Mouse (Mus musculus) left cerebral cortex, adult 18-20 months (tissue): ENCODE results near the gene Lexm. TPM values are rescaled to one million over a fixed set of nuclear protein-coding genes. Genes with fewer than 3 reads are reported as not detected.

Source experiments
- DNase-seq, 2 experiments: peaks; one replicate each; pipeline ENCODE4 v3.0.0; 2021 to 2022; ENCODE audit warnings: low spot score in 2 of 2, mixed read lengths in 1 of 2
- total RNA-seq, 2 experiments: library from RNA; stranded (reverse); gene quantifications; 2 replicates each; pipeline ENCODE4 v1.2.3; 2021

Lexm gene
- total RNA-seq, 2 experiments from 2014 or later, result not detected

DNA sequence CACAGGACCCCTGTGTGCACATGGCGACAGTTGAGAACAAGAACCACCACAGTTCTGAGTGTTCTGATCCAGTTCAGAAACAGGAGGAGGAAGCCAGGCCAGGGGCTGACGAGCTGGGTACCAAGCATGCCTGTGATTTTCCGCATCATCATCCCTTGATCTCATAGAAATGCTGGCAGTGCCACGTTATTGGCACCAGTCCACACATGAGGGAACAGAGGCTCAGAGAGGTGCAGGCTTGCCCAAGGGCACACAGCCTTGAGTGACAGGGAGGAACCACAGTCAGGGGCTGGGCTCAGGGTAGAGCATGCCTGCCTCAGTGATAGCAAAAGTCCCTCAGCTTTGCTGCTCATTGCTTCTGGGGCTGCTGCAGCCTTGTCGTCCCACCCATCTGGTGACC lies 10.8 kb upstream of the Lexm start:
- no peak for DNase-seq

DNA sequence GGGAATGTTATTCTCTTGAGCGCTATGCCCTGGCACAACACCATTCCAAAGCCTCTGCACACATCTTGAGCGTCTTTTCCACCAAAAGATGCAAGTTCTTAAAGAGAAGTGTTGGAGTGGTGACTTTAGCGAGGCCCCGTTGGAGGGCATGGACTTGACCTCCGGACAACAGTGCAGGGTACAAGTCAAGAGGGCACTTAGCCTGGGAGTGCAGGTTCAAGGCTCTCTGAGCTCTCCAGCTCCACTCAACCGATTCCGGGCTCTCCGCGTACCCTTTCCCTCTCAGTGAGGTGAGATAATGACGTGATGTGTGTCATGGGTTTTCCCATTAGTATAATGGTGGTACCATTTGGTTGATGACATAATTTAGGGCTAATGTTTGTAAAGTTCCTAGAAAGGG lies 7.2 kb upstream of the Lexm start:
- no peak for DNase-seq

DNA sequence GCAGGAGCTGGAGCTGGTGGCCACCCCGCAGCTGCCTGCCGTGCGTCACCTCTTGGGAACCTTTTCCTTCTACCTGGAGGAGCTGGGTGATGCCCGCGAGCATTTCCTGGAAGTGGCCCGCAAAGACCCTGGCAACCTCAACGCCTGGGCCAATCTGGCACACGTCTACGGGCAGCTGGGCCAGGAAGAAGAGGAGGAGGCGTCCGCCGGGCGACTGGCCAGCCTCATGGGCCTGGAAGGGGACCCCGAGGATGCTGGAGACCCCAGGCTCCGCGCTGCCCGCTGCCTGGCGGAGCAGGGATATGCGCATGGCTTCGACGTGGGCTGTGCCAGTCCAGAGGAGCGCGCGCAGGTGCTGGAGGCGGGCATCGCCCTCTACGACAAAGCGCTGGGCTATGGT lies 5.7 kb upstream of the Lexm start:
- no peak for DNase-seq

GRCm38 (mm10) chr4:106622030-106622493 lies 5.0 kb upstream of the Lexm start, which contains the start of gene Ttc22:
Ttc22 (plus strand) TSS chr4:106622432.
- no peak for DNase-seq

GRCm38 (mm10) chr4:106621428-106621827 lies 4.4 kb upstream of the Lexm start:
- no peak for DNase-seq

GRCm38 (mm10) chr4:106618898-106619297 lies 1.9 kb upstream of the Lexm start:
- DNase-seq, result no peak

DNA sequence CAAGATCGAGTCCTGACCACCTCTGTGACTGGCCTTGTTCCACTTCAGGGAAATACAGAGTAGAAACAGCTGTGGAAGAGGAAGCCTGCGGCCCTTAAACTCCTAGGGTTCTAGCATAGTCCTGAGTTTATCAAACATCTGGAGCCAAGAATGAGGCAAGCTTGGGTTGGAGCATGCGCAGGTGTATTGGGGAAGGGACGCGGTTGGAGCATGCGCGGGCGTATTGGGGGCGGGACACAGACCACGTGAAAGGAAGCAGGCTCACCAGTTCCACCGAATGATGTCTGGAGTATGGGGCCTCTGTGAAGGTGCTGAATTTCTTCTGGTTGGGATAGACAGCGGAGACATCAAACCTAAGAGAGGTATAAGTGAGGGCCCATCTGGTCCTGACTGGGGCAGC lies 1.4 kb downstream of the Lexm start:
- no peak for DNase-seq

- no peak for DNase-seq
Observed at GRCm38 (mm10) chr4:106614881-106615280, 2.2 kb downstream of the Lexm start.

GRCm38 (mm10) chr4:106614180-106614797 lies 2.8 kb downstream of the Lexm start:
- peak; percentile 74 to 75 for DNase-seq

DNA sequence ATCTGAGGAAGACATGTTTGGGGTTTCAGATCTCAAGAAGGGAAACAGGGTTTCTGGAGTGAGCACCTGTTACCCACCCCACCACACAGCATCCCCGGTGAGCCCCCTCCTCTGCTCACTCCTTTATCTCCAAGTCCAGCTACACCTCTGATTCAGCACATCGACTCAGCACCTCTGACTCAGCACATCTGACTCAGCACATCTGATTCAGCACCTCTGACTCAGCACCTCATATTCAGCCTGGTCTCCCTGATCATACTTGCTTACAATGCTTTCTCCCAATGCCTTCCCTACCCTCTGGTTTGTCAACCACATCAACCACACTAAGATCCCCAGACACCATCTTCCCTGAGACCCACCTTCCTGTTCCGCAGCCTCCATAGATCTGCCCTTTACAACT lies 3.5 kb downstream of the Lexm start:
- DNase-seq, result no peak

- DNase-seq, result no peak
Observed at GRCm38 (mm10) chr4:106613105-106613504, 3.9 kb downstream of the Lexm start.

DNA sequence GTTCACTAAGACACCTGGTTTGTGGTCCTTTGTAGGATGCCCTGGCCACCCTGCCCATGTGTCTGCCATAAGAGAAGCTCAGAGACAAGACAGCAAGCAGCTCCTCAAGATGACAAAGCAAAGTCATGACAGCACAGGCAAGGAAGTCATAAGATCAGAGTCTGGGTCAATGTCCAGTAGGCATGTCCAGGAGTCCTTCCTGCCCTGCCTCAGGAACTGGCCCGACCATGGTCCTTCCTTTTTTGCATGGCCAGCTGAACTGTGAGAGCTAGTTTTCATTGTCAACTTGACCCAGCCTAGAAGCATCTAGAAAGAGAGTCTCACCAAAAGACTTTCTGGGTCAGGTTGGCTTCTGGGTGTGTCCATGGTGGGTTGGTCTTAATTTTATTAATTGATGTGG lies 9.1 kb downstream of the Lexm start:
- DNase-seq, result no peak

DNA sequence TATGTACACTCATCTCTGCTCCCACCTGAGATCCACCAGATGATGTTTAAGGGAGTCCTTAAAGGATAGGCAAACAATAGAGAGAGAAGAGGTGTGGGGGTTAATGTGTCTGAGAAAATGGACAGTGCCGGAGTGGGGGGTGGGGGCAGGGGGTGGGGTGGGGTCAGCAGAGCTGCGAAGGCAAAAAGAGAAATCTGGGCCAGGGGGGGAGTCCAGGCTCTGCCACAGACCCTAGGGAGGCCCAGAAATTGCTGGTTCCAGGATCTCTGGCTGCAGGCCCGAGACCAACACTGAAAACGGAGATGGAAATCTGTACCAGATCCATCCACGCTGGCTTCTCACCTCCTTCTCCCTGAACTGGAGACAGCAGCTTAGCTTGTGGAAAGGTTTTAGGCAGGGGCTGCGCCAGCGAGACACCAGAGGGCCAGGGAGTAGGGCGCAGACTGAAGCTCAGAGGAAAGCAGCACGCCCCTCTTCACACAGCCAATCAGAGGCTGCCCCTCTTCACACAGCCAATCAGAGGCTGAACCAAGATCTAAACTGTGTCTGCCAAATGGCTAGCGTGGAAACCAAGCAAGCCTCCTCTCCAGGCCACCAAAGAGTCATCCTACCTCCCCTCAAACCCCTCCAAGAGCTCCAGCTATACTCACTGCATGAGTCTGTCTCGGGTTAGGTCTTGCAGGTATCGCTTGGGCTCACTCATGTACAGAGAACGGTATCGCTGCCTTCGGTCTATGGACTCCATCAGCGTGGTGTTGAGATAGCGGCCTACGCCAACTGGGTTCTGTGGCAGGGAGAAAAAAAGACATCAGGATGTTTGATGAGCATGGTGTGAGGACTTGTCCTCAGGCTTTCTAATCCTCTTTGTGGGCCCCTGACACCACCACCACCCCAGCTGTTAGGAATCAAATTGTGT lies 10.1 kb downstream of the Lexm start:
- no peak for DNase-seq

DNA sequence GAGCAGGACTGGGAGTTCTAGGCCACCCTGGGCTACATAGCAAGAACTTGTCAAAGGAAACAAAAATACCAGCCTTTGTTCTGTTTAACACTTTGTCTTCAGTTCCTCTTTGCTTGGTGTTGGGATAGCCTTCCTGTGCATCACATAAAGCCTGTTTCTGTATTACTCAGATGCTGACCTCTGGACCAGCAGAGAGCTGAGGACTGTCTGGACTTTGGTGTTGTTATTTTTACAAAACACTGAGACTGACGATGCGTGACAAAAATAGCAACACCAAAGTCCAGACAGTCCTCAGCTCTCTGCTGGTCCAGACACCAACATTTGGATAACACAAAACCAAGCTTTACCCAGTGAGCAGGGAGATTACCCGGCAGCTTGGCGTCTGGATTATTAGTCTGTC lies 16.3 kb downstream of the Lexm start:
- DNase-seq, result no peak

GRCm38 (mm10) chr4:106599415-106599814 lies 17.6 kb downstream of the Lexm start:
- no peak for DNase-seq

- no peak for DNase-seq
Observed at GRCm38 (mm10) chr4:106597741-106598140, 19.3 kb downstream of the Lexm start.

DNA sequence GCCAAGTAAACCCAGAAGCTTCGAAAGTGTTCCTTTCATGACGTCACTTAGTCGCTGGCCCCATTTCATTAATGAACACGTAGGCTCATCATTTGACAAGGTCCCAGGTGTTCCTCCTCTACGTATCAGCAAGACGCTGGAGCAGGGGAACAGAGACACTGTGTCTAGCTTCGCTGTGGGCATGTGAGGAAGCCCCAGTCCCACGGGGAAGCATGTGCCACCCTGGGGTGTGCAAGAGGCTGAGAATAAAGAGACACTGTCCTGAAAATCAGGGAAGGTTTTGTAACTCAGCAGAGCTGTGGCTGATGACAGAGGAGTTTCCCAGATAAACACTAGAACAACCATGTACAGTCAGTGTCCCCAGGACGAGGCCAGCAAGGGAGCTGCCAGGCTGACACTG lies 20.0 kb downstream of the Lexm start:
- DNase-seq, result no peak

DNA sequence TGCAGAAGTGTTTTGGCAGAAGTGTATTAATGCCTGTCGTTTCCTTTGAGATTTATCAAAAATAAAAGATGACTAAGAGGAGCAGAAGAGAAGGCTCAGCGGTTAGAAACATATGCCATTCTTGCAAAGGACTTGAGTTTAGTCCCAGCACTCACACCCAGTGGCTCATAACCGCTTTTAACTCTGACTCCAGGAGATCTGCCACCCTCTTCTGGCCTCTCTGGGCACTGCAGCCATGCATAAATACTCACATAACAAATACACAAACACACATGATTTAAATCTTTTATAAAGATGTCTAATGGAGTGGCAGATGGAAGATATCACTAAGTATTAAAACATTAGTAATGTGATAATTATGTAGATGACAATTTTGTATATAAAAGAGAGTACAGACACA lies 20.8 kb downstream of the Lexm start:
- no peak for DNase-seq

DNA sequence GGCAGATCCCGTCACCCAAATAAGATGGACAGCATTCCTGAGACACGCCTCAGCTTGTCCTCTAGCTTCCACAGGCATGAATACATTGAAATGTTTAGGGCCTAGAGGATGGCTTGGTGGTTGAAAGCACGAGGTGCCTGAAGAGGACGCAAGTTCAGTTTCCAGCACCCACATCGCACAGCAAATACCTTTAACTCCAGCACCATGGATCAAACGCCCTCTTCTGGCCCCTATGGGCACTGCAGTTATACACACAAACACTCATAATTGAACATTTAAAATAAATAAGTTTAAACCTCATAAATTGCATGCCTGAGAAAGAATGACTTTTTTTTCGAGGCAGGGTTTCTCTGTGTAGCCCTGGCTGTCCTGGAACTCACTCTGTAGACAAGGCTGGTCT lies 23.4 kb downstream of the Lexm start:
- DNase-seq, result no peak

DNA sequence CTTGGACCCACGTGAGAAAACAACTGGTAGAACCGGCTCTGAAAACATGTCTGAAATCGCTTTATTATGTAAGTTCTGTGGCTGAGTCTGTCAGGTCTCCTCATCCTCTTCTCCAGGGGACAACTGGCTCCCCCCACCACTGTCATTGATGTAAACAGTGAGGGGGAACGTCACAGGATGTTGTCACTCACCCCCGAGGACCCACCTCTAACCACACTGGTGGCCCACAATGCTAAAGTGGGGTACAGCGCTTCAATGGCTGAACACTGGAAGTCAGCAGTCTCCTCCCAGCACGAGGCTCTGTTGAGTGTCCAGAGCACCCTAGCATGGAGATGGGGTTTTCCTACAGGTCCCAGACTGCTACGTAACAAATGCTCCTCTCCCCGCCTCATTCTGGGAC lies 26.2 kb downstream of the Lexm start:
- DNase-seq, result no peak

GRCm38 (mm10) chr4:106590142-106590541 lies 26.9 kb downstream of the Lexm start:
- no peak for DNase-seq

GRCm38 (mm10) chr4:106587075-106587474 lies 30.0 kb downstream of the Lexm start:
- no peak for DNase-seq

DNA sequence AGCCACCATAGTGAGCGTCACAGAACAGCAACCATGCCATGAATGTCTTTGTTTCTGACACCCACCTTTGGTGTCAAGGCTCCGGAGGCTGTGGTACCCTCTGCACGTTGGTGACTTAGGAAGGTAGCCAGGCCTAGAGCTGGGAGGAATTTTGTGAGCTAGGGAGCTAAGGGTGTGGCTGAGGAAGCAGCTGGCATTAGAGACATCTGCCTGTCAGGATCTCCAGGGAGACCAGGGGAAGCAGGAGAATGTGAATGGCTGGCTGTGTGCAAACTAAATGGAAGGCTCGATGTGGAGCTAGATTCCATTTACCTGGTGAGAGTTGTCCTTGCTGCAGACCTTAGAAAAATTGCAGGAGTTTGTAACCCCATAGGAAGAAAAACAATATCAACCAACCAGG lies 32.4 kb downstream of the Lexm start:
- DNase-seq, result no peak
